Mouse (Mus musculus): Measurements from ENCODE around the gene Ddx1. TPM values are rescaled to one million over a fixed set of nuclear protein-coding genes. Genes with fewer than 3 reads are reported as not detected.
"Not testable (repeated sequence)": the region's sequence is repeated elsewhere in the genome, so short reads cannot be mapped to it uniquely, and the experiment has no call there.

Ddx1 gene
- polyA plus RNA-seq, 1 experiment from 2014 or later, result 179 TPM

DNA sequence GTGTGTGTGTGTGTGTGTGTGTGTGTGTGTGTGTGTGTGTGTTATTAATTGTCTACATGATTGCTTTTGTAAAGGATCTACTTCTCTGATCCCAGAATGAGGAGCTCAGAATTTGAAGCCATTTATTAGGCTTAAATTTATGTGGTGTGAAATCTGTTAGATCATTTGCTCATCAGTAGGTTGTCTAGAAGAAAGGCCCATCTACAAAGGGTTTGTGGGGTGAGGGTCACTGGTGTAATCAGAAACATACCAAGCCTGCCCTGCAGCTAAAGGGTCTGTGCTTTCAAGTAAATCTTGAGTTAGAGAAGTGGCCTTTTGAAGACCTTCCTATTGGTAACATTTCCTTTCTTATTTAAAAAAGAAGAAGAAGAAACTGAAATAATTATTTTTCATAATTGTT lies 53.5 kb downstream of the Ddx1 start:
- H3K27ac ChIP-seq (ENCODE audit: low read depth, low read length), result no peak overlapping the region
- ATAC-seq (ENCODE audit: low FRiP score, low TSS enrichment), result no peak

DNA sequence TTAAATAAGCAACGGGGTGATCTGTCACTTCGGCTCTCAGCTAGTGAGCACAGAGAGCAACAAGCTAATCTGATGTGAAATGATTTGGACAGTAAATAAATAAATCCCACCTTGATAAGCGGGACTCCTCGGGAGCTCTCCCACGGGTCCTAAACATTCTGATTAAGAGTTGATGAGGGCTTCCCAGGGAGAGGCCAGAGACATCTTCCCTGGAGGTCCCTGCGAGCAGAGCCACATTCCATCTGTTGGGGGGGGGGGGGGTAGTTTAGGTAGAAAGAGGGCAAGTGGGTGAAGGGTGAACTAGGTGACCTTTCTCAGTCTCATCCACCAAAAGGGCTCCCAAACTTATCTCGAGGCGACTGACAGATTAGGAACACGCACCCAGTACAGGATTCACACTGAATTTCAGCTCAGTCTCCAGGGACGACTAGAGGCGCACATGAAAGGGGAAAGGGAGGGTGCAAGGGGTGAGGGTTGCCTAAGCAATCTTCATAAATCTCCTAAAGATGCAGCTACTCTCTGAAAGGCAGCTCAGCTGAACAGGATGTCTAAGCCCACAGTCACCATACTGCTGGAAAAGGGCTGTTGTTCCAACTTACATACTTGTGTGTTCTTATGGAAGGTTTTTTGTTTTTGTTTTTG lies 60.8 kb downstream of the Ddx1 start:
- Histone ChIP-seq H3K4me3 (ENCODE audit: low read length) (no peak overlapping the region), H3K4me1 (ENCODE audit: control insufficient read depth, insufficient read depth, low read length) (peaks cover 11% of the 10 kb centered on the region), H3K27ac (ENCODE audit: low read depth, low read length) (no peak overlapping the region), H3K9ac (ENCODE audit: low read depth, low read length) (no peak overlapping the region), H3K27me3 (ENCODE audit: control insufficient read depth, insufficient read depth, low read length) (no peaks in the 10 kb centered on the region), H3K9me3 (ENCODE audit: control insufficient read depth, low read length) (no peaks in the 10 kb centered on the region), H3K36me3 (ENCODE audit: control insufficient read depth, insufficient read depth, low read length) (no peaks in the 10 kb centered on the region), H3K4me2 (replicated peaks; ENCODE audit: low read depth, low read length) (no peak overlapping the region)
- 16% methylated on average over 11 of the region's 11 CpGs for WGBS
- ATAC-seq (ENCODE audit: low FRiP score, low TSS enrichment), result peak; percentile 63; the same call in 1 of the 2 replicates

More for the DNA sequence above, 53.5 kb downstream of the Ddx1 start:
- peaks cover 8% of the 10 kb centered on the region; the same call in 1 of the 2 replicates for H3K4me1 ChIP-seq (ENCODE audit: control insufficient read depth, insufficient read depth, low read length)
- no peak overlapping the region for H3K4me3 ChIP-seq (ENCODE audit: low read length)
- H3K27me3 ChIP-seq (ENCODE audit: control insufficient read depth, insufficient read depth, low read length), result no peaks in the 10 kb centered on the region
- no peaks in the 10 kb centered on the region for H3K9me3 ChIP-seq (ENCODE audit: control insufficient read depth, low read length)
- no peak overlapping the region for H3K9ac ChIP-seq (ENCODE audit: low read depth, low read length)
- no peaks in the 10 kb centered on the region for H3K36me3 ChIP-seq (ENCODE audit: control insufficient read depth, insufficient read depth, low read length)
- no peak overlapping the region for H3K4me2 ChIP-seq (replicated peaks; ENCODE audit: low read depth, low read length)

DNA sequence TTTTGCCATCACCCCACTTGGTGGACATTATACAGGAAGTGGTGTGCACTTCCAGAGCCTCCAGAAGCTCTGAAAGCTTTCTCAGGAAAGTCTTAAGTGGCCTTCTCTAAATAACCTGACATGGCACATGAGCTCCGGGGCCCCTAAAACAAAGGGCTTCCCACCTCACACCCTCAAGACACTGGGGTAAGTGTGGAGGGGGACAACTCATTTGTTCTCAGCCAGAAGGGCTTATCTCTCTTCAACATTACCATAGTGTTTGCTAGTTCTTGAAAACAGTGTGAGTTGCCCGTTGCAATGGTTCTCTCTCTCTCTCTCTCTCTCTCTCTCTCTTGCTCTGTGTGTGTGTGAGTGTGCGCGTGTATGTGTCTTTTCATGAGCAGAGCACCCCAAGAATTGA lies 62.8 kb downstream of the Ddx1 start:
- Histone ChIP-seq H3K4me3 (ENCODE audit: low read length) (no peak overlapping the region), H3K36me3 (ENCODE audit: control insufficient read depth, insufficient read depth, low read length) (no peaks in the 10 kb centered on the region), H3K27me3 (ENCODE audit: control insufficient read depth, insufficient read depth, low read length) (no peaks in the 10 kb centered on the region), H3K9ac (ENCODE audit: low read depth, low read length) (no peak overlapping the region), H3K4me1 (ENCODE audit: control insufficient read depth, insufficient read depth, low read length) (peaks cover 26% of the 10 kb centered on the region), H3K9me3 (ENCODE audit: control insufficient read depth, low read length) (no peaks in the 10 kb centered on the region), H3K4me2 (replicated peaks; ENCODE audit: low read depth, low read length) (no peak overlapping the region), H3K27ac (ENCODE audit: low read depth, low read length) (no peak overlapping the region)
- WGBS, result 84% methylated on average over 4 of the region's 4 CpGs
- no peak for ATAC-seq (ENCODE audit: low FRiP score, low TSS enrichment)

DNA sequence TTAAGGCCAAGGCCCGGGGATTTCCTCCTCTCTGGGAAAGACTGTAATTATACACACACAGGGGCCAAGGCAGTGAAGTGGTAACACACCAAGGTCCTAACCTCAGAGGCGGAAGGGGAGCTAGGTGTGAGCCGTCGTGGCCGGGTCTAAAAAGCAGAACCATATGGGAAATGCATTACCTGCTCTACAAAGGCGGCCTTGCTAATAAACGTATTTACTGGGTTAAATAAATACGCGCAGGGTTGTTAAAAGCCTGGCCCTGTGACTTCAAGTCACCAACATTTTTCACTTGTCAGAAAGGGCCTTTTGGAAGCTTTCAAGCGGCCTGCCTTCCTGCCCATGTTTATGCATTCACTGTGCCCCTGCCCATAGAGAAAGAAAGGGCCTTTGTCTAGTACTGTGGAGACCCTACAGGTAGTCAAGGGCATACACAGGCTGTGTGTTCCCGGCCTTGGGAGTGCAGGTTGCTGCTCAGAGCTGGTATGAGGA lies 64.1 kb downstream of the Ddx1 start:
- Histone ChIP-seq H3K27ac (ENCODE audit: low read depth, low read length) (peak overlapping the region; percentile 67), H3K4me2 (replicated peaks; ENCODE audit: low read depth, low read length) (no peak overlapping the region), H3K4me1 (ENCODE audit: control insufficient read depth, insufficient read depth, low read length) (peaks cover 38% of the 10 kb centered on the region), H3K9ac (ENCODE audit: low read depth, low read length) (no peak overlapping the region), H3K27me3 (ENCODE audit: control insufficient read depth, insufficient read depth, low read length) (no peaks in the 10 kb centered on the region), H3K9me3 (ENCODE audit: control insufficient read depth, low read length) (no peaks in the 10 kb centered on the region), H3K4me3 (ENCODE audit: low read length) (no peak overlapping the region), H3K36me3 (ENCODE audit: control insufficient read depth, insufficient read depth, low read length) (no peaks in the 10 kb centered on the region)
- ATAC-seq (ENCODE audit: low FRiP score, low TSS enrichment), result peak; percentile 54
- WGBS, result 20% methylated on average over 11 of the region's 11 CpGs

DNA sequence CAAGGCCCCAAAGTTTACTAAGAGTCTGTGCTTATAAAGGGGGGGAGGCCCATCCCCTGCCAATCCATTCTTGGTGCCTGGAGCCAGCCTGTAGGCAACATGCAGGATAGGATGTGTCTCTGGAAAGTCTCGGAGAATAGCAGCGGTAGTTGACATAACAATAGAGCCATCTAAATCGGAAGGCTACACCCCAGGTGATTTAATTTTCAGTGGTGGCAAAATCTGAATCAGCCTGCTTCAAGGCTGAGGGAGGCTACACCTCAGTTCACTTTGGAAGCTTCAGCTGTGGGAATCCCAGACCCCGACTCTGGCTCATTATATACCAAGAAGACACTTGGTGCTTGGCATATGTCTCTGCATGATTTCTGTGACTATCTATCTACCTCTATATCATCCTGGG lies 64.9 kb downstream of the Ddx1 start:
- not testable (repeated sequence) for H3K36me3 ChIP-seq (ENCODE audit: control insufficient read depth, insufficient read depth, low read length); H3K9ac ChIP-seq (ENCODE audit: low read depth, low read length); ATAC-seq (ENCODE audit: low FRiP score, low TSS enrichment); H3K27me3 ChIP-seq (ENCODE audit: control insufficient read depth, insufficient read depth, low read length); H3K4me2 ChIP-seq (replicated peaks; ENCODE audit: low read depth, low read length); H3K4me3 ChIP-seq (ENCODE audit: low read length); H3K9me3 ChIP-seq (ENCODE audit: control insufficient read depth, low read length)
- 86% methylated on average over 4 of the region's 4 CpGs for WGBS
- peak overlapping the region; percentile 67; the same call in 1 of the 2 replicates for H3K27ac ChIP-seq (ENCODE audit: low read depth, low read length)
- H3K4me1 ChIP-seq (ENCODE audit: control insufficient read depth, insufficient read depth, low read length), result peaks cover 38% of the 10 kb centered on the region

DNA sequence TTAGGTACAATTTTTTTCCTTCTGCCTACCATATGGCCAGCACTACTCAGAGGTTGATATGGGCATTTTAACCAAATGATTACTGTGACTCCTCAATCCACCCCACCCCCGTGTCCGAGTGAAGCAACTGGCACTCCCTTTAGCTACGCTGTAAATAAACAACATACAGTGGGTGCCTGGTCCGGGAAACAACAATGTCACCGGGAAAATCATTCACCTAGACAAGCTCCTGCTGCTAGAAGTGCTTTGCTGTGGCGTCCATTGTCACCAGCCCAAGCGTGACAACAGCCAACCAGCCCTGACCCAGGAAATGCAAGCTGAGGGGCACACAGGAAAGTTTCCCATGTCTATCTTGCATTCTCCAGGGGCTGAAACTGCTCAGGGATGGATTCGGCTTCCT lies 66.8 kb downstream of the Ddx1 start:
- peak overlapping the region; percentile 24; the same call in 1 of the 2 replicates for H3K27ac ChIP-seq (ENCODE audit: low read depth, low read length)
- peak; percentile 14; the same call in 1 of the 2 replicates for ATAC-seq (ENCODE audit: low FRiP score, low TSS enrichment)

DNA sequence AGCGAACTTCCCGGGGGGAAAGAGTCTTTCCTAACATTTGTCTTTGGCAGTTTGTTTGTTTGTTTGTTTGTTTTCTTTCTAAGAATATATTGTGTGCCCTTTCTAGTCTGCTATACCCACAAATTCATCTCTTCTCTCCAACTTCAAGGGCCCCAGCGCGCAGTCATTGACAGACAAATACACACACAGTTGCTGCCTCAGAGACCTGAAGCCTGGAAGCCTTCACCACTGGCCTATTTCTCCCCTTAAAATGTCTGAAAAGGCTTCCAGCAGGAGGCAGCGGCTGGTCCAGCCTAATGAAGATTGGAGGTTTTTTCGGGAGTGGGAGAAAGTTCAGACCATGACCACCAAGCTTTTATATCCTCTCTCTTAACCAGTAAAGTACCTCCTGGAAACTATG lies 67.3 kb downstream of the Ddx1 start:
- peaks cover 31% of the 10 kb centered on the region for H3K4me1 ChIP-seq (ENCODE audit: control insufficient read depth, insufficient read depth, low read length)
- ATAC-seq (ENCODE audit: low FRiP score, low TSS enrichment), result no peak
- no peaks in the 10 kb centered on the region for H3K27me3 ChIP-seq (ENCODE audit: control insufficient read depth, insufficient read depth, low read length)
- 73% methylated on average over 6 of the region's 6 CpGs for WGBS
- no peak overlapping the region for H3K4me3 ChIP-seq (ENCODE audit: low read length)
- H3K4me2 ChIP-seq (replicated peaks; ENCODE audit: low read depth, low read length), result no peak overlapping the region
- no peaks in the 10 kb centered on the region for H3K36me3 ChIP-seq (ENCODE audit: control insufficient read depth, insufficient read depth, low read length)
- peak overlapping the region; percentile 24; the same call in 1 of the 2 replicates for H3K27ac ChIP-seq (ENCODE audit: low read depth, low read length)
- H3K9me3 ChIP-seq (ENCODE audit: control insufficient read depth, low read length), result no peaks in the 10 kb centered on the region
- no peak overlapping the region for H3K9ac ChIP-seq (ENCODE audit: low read depth, low read length)

More for the DNA sequence above, 66.8 kb downstream of the Ddx1 start:
- Histone ChIP-seq H3K4me2 (replicated peaks; ENCODE audit: low read depth, low read length) (no peak overlapping the region), H3K4me1 (ENCODE audit: control insufficient read depth, insufficient read depth, low read length) (peaks cover 27% of the 10 kb centered on the region), H3K27me3 (ENCODE audit: control insufficient read depth, insufficient read depth, low read length) (no peaks in the 10 kb centered on the region), H3K4me3 (ENCODE audit: low read length) (no peak overlapping the region), H3K36me3 (ENCODE audit: control insufficient read depth, insufficient read depth, low read length) (no peaks in the 10 kb centered on the region), H3K9ac (ENCODE audit: low read depth, low read length) (no peak overlapping the region), H3K9me3 (ENCODE audit: control insufficient read depth, low read length) (no peaks in the 10 kb centered on the region)
- WGBS, result 49% methylated on average over 8 of the region's 8 CpGs

DNA sequence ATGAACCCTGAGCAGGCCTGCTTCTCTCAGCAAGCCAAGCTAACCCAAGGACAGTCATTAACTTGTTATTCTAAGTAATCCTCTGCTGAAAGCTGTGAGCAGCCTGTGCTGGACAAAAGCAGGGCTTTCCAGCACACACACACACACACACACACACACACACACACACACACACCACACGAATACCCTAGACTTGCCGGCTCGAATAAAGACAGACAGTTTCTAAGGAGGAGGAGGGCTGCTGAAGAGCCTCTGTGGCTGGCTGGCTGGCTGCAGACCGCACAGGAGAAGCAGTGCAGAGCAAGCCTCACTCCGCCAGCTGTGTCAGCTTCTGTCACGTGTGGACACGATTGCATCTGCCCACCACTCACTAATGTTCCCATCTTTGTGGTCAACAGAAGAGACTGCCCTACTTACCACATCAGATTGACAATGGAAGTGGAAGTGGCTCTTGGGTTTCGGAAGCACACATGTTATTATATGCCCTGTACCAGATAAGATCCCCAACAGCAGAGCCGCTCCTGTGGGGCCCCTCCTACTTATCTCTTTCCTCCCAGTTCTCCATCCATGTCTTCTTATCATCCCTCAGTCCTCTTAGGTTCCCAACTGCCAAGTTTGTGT lies 68.2 kb downstream of the Ddx1 start:
- Histone ChIP-seq H3K4me1 (ENCODE audit: control insufficient read depth, insufficient read depth, low read length) (peaks cover 33% of the 10 kb centered on the region), H3K4me2 (replicated peaks; ENCODE audit: low read depth, low read length) (no peak overlapping the region), H3K27ac (ENCODE audit: low read depth, low read length) (no peak overlapping the region; the same call in 1 of the 2 replicates), H3K9ac (ENCODE audit: low read depth, low read length) (no peak overlapping the region), H3K27me3 (ENCODE audit: control insufficient read depth, insufficient read depth, low read length) (no peaks in the 10 kb centered on the region), H3K36me3 (ENCODE audit: control insufficient read depth, insufficient read depth, low read length) (no peaks in the 10 kb centered on the region), H3K4me3 (ENCODE audit: low read length) (no peak overlapping the region), H3K9me3 (ENCODE audit: control insufficient read depth, low read length) (no peaks in the 10 kb centered on the region)
- WGBS, result 30% methylated on average over 9 of the region's 9 CpGs
- peak; percentile 58 for ATAC-seq (ENCODE audit: low FRiP score, low TSS enrichment)

DNA sequence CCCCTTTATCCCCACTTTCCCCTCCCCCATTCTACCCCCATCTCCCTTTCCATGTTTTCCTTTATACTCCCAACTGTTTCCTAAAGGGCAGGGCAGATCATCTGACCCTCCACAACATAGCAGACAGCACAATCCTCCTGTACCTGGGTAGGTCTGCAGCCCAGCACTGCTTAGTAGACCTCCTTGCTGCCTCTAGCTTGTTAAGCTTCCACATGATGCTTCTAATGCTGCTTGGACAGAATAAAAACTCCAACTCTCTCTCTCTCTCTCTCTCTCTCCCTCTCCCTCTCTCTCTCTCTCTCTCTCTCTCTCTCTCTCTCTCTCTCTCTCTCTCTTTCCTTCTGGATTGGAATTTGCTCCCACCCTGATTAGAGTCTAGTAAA lies 68.7 kb downstream of the Ddx1 start:
- H3K9me3 ChIP-seq (ENCODE audit: control insufficient read depth, low read length), result no peaks in the 10 kb centered on the region
- H3K4me1 ChIP-seq (ENCODE audit: control insufficient read depth, insufficient read depth, low read length), result peaks cover 33% of the 10 kb centered on the region
- no peaks in the 10 kb centered on the region for H3K27me3 ChIP-seq (ENCODE audit: control insufficient read depth, insufficient read depth, low read length)
- H3K4me3 ChIP-seq (ENCODE audit: low read length), result no peak overlapping the region
- H3K36me3 ChIP-seq (ENCODE audit: control insufficient read depth, insufficient read depth, low read length), result no peaks in the 10 kb centered on the region
- no peak overlapping the region for H3K9ac ChIP-seq (ENCODE audit: low read depth, low read length)
- ATAC-seq (ENCODE audit: low FRiP score, low TSS enrichment), result no peak
- no peak overlapping the region; the same call in 1 of the 2 replicates for H3K27ac ChIP-seq (ENCODE audit: low read depth, low read length)
- H3K4me2 ChIP-seq (replicated peaks; ENCODE audit: low read depth, low read length), result no peak overlapping the region

All from kidney, embryonic 14.5 days (tissue).